Mouse (Mus musculus): ENCODE measurements at regions not wholly inside any gene's neighbourhood (a gene's known extent, or its start where the extent isn't known, plus 50 kb on each side); places are given as distances from the start of the nearest gene placed in this dataset.

DNA sequence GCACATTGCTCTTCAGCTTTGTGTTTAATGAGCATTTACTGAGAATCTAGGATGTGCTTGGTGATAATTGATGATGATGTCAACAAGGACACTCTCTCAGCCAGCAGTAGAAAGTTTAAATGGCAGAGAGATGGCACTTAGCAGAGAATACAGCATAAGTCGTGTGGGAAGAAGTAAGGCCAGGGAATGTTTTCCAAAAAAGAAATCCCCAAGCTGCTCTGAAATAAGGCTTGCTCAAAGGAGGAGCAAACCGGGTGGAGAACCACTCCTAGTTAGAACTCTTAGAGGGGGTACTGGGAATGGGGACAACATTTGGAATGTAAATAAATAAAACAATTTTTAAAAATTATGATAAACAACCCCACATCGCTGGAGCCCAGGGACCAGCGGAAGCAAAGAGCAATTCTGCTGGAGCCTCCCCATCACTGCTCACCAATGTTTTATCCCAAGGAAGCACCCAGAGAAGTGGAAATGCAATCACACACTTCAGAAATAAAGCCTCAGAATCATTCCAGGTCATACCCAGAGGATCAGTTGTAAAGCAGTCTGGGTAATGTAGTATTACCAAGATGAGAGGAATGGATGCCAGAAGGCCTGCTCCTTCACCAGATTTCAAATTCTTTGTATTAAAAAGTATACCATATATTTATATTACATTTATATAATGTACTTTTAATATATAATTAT is 622.3 kb upstream of the Intu start:
- Histone ChIP-seq H3K4me2 (ENCODE audit: insufficient read depth, low read depth, poor library complexity, severe bottlenecking) (no peak overlapping the region), H3K4me1 (ENCODE audit: control insufficient read depth in 1 of 2, insufficient read depth in 2 of 2) (peaks cover 0 to 11% of the 10 kb centered on the region in 2 experiments; a peak in 2 of 4 replicates), H3K79me2 (replicated peaks; ENCODE audit: control insufficient read depth, extremely low read depth, insufficient read depth, poor library complexity, severe bottlenecking) (no peaks in the 10 kb centered on the region), H3K36me3 (replicated peaks in 1 of 2; ENCODE audit: control insufficient read depth in 1 of 2, insufficient read depth in 1 of 2, low read length in 1 of 2) (no peaks in the 10 kb centered on the region), H3K27ac (ENCODE audit: insufficient read depth, low read depth) (no peak overlapping the region), H3K27me3 (replicated peaks) (no peaks in the 10 kb centered on the region), H3K4me3 (replicated peaks in 1 of 3; ENCODE audit: low read depth in 2 of 3, low read length in 2 of 3, poor library complexity in 1 of 3) (no peak overlapping the region), H3K9ac (ENCODE audit: insufficient read depth, low read depth) (no peak overlapping the region), H3K9me3 (replicated peaks; ENCODE audit: low read length) (no peaks in the 10 kb centered on the region)
- DNase-seq (ENCODE audit: extremely low read depth), result no peak
- in situ Hi-C loops (cut with MboI; ENCODE audit: low pct_ligation_motif_present, low pct_unique_long_range_greater_than_20kb, low sequenced_read_pairs) (no loop called here), dilution Hi-C loops (cut with MboI; ENCODE audit: extremely low pct_ligation_motif_present, extremely low pct_unique_long_range_greater_than_20kb, low sequenced_read_pairs) (no loop called here)
- TF ChIP-seq ZNF384 (IDR thresholded peaks at IDR 0.05; ENCODE audit: low read depth, low read length) (no peak), EP300 (IDR thresholded peaks at IDR 0.05; ENCODE audit: low read length) (no peak), ETS1 (conservative IDR thresholded peaks at IDR 0.05; ENCODE audit: low read depth, low read length) (no peak), NRF1 (IDR thresholded peaks at IDR 0.05; ENCODE audit: low read depth, low read length) (no peak), USF1 (IDR thresholded peaks at IDR 0.05; ENCODE audit: low read depth, low read length) (no peak), RAD21 (IDR thresholded peaks at IDR 0.05; ENCODE audit: low read depth, low read length) (no peak), MEF2A (IDR thresholded peaks at IDR 0.05; ENCODE audit: borderline replicate concordance, low read depth, low read length) (no peak), BHLHE40 (IDR thresholded peaks at IDR 0.05; ENCODE audit: low read depth, low read length) (no peak), JUND (conservative IDR thresholded peaks at IDR 0.05; ENCODE audit: low read depth, low read length) (no peak), SIN3A (IDR thresholded peaks at IDR 0.05; ENCODE audit: low read length) (no peak), KAT2A (IDR thresholded peaks at IDR 0.05; ENCODE audit: insufficient replicate concordance, low read length) (no peak), MAX (IDR thresholded peaks at IDR 0.05; ENCODE audit: low read length) (no peak)

DNA sequence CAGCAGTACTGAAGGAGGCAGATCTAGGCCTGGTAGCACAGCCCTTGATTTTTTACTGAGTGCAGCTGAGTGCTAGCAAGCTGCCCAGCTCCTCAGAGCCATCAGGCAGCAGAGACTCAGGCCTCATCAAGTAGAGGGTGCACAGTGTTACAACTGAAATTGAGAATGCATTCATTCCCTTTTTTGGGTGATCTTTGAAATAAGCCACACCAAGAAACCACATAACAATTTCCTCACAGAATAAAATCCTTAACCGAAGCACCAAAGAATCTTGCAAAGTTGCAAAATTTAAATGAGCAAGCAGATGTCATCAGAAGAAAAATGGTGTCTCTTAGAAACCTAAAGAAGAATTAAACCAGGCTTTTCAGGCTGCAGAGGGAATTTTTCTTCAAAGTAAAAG is 621.4 kb upstream of the Intu start:
- DNase-seq (ENCODE audit: extremely low read depth), result no peak
- in situ Hi-C loops (cut with MboI; ENCODE audit: low pct_ligation_motif_present, low pct_unique_long_range_greater_than_20kb, low sequenced_read_pairs), result no loop called here
- Histone ChIP-seq H3K9ac (ENCODE audit: insufficient read depth, low read depth) (no peak overlapping the region), H3K79me2 (replicated peaks; ENCODE audit: control insufficient read depth, extremely low read depth, insufficient read depth, poor library complexity, severe bottlenecking) (no peaks in the 10 kb centered on the region), H3K4me2 (ENCODE audit: insufficient read depth, low read depth, poor library complexity, severe bottlenecking) (no peak overlapping the region), H3K27me3 (replicated peaks) (no peaks in the 10 kb centered on the region), H3K4me3 (replicated peaks in 1 of 3; ENCODE audit: low read depth in 2 of 3, low read length in 2 of 3, poor library complexity in 1 of 3) (no peak overlapping the region), H3K4me1 (ENCODE audit: control insufficient read depth in 1 of 2, insufficient read depth in 2 of 2) (peaks cover 0 to 3% of the 10 kb centered on the region in 2 experiments; a peak in 1 of 4 replicates), H3K27ac (ENCODE audit: insufficient read depth, low read depth) (no peak overlapping the region), H3K9me3 (replicated peaks; ENCODE audit: low read length) (no peaks in the 10 kb centered on the region), H3K36me3 (replicated peaks in 1 of 2; ENCODE audit: control insufficient read depth in 1 of 2, insufficient read depth in 1 of 2, low read length in 1 of 2) (no peaks in the 10 kb centered on the region)
- no peak for TF ChIP-seq MAZ (IDR thresholded peaks at IDR 0.05; ENCODE audit: low read depth, low read length)
- no peak for TF ChIP-seq NRF1 (IDR thresholded peaks at IDR 0.05; ENCODE audit: low read depth, low read length)
- no peak for TF ChIP-seq MYC (IDR thresholded peaks at IDR 0.05; ENCODE audit: low read depth, low read length)
- no peak for TF ChIP-seq HCFC1 (IDR thresholded peaks at IDR 0.05; ENCODE audit: low read depth, low read length)
- no peak for TF ChIP-seq IRF4 (IDR thresholded peaks at IDR 0.05; ENCODE audit: low read depth, low read length)
- no peak for TF ChIP-seq ETS1 (conservative IDR thresholded peaks at IDR 0.05; ENCODE audit: low read depth, low read length)
- TF ChIP-seq JUND (conservative IDR thresholded peaks at IDR 0.05; ENCODE audit: low read depth, low read length), result no peak
- TF ChIP-seq USF2 (conservative IDR thresholded peaks at IDR 0.05; ENCODE audit: low read depth, low read length), result no peak
- dilution Hi-C loops (cut with MboI; ENCODE audit: extremely low pct_ligation_motif_present, extremely low pct_unique_long_range_greater_than_20kb, low sequenced_read_pairs), result no loop called here
